Mouse (Mus musculus) heart, postnatal 0 days (tissue): ENCODE results near the gene Fam189a1.

ENCODE experiments used
- CTCF ChIP-seq: IDR thresholded peaks from 2 replicates; pipeline ENCODE4 v1.5.1; 2016; ENCODE audit warnings: antibody characterized with exemption, control low read depth, low read depth
- EP300 ChIP-seq: IDR thresholded peaks from 2 replicates; pipeline ENCODE4 v1.6.1; 2016; ENCODE audit warnings: antibody characterized with exemption, low read depth

DNA sequence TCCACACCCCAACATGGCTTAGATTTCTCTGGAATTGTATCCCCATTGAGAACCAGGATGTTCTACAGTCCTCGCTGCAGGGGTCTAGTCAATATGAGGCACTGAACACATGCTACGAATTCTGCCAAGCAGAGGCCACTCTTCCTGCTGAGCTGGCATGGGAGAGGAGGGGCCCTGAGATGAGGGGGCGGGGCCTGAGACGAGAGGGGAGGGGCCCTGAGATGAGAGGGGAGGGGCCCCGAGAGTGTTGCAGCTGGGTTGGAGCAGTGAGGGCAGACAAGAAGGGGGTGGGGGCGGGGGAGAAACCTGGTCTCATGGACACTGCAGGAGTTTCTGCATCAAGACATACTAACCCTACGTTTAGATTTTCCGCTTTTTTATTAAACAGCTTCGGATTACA, 82.2 kb downstream of the Fam189a1 start:
- TF ChIP-seq CTCF, result no peak
- no peak for TF ChIP-seq EP300
